Mouse (Mus musculus): Measurements from ENCODE around the gene Gpr141.
A peak's percentile ranks its signal among the peaks of the same experiment; 100 is the strongest.
"Not testable (repeated sequence)": the region's sequence is repeated elsewhere in the genome, so short reads cannot be mapped to it uniquely, and the experiment has no call there.

The Gpr141 gene

GRCm38 (mm10) chr13:19824071-19824470 is at the start of gene Gpr141:
Gene Gpr141, minus strand, starts transcription at chr13:19824257.
- DNase-seq (ENCODE audit: extremely low read depth, low read depth, low spot score): no peak

DNA sequence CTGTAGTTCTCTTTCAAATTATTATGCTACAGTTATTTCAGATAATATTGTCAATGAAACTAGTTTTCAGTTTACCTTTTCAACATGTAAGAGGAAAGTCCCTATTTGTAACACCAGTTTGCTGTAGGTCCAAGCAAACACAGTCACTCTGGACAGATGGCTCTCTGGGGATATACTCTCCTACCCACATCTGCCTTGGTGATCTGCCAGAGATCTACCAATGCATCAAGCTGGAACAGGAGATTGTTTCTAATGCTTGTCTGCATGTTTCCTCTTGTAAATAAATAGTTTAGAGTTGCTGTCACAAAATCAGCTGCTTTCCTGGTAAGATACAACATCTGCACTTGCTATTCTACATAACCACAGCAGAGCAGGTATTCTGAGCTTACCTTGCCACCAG is 40.2 kb upstream of the Gpr141 start:
- no peak for DNase-seq (ENCODE audit: extremely low read depth, low read depth, low spot score)

DNA sequence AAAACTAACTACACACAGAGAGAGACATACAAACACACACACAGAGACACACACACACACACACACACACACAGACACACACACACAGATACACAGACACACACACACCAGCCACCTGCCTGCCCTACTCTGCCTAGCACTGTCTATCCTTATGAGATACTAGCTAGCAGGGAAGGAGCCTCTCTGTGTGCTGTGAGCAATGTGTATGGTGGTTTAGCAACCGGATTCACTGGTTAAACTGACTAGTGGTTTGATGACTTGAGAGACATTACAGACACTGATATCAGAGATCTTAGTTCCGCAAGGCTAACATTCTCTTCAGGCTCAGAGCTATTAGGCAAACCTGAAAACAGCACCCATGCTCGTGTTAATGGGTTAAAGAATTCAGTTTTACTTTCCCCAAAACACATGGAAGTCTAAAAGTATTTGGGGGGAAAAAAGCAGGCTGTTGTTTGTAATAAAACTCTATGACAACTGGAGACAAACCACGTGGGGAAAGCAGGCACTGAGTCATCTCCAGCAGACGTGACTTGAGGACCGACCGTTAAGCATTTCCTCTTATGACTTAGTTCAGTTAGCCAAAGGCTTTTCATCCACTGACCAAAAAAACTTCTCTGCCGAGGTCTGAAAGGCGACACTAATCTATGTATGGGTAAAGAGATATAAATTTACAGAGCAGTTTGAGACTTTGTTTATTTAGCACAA is 30.7 kb upstream of the Gpr141 start:
- DNase-seq (ENCODE audit: extremely low read depth, low read depth, low spot score): no peak

- DNase-seq (ENCODE audit: extremely low read depth, low read depth, low spot score): no peak
Observed at GRCm38 (mm10) chr13:19854049-19854448, 30.0 kb upstream of the Gpr141 start.

- no peak for DNase-seq (ENCODE audit: extremely low read depth, low read depth, low spot score)
Observed at GRCm38 (mm10) chr13:19843448-19843847, 19.4 kb upstream of the Gpr141 start.

DNA sequence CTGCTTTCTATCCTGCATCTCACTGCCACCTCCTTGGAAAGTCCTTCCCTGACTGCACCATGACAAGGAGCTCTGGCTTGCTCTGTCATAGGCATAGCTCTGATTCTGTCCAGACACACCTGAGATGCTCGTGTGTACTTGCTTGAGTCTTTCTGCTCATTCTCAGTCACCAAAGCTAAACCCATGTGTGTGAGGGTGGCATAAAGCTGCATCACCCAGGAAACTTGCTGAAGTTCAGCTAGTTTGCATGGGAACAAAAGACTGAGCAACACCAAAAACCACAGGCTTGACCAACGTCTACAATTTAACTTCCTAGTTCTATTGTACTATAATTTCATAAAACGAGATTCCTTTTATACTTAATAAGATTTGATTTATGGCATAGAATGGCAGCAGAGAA is 18.6 kb upstream of the Gpr141 start:
- no peak for DNase-seq (ENCODE audit: extremely low read depth, low read depth, low spot score)

- no peak for DNase-seq (ENCODE audit: extremely low read depth, low read depth, low spot score)
Observed at GRCm38 (mm10) chr13:19841615-19842014, 17.6 kb upstream of the Gpr141 start.

DNA sequence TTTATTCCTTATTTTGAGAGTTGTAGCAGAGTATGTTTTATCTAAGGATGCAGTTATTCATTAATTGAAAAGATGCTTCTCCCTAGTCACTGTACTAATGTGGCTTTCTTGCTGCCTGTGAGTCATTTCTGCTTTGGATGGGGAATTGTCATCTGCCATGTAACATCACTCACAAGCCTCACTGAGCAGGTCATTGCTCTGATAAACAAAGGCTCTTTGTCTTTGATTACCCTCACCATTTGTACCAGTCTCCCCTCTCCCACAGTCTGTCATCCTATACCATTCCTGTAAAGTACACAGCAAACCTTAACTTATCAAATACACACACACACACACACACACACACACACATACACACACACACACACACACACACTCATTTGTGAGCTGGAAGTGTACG is 16.1 kb upstream of the Gpr141 start:
- no peak for DNase-seq (ENCODE audit: extremely low read depth, low read depth, low spot score)

- DNase-seq (ENCODE audit: extremely low read depth, low read depth, low spot score): no peak
Observed at GRCm38 (mm10) chr13:19830560-19830959, 6.5 kb upstream of the Gpr141 start.

DNA sequence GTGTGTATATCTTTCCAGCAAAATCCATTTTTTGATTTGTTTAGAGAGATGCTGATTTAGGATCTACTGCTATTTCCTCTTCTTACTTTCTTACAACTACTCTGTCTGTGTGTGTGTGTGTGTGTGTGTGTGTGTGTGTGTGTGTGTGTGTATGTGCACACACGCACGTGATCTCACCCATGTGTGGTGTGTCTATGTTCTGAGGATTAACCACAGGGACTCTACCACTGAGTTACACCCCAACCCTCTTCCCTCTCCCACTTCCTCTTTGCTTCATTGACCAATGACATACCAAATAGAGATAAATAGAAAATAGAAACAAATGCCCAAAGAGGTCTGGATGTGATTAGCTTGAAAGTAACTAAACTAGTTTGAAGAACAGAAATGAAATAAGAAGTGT is 4.0 kb upstream of the Gpr141 start:
- DNase-seq (ENCODE audit: extremely low read depth, low read depth, low spot score): no peak

DNA sequence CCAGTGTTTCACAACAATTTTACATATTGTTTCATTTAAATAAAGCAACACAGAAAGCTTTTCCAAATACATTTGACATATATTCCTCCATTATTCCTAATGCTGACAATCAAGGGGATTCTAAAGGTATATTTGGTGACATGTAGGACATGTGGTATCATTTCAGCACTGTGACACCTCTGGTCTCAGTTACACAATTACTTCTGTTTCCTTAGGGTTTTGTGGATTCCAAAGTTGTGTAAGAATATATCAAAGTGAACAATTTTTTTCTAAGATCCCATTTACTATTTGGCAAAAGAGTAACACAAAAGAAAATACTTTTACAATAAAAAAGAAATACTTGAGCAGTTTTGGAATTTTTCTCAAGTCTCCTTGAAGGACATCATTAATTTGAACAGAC is 2.4 kb downstream of the Gpr141 start:
- DNase-seq (ENCODE audit: extremely low read depth, low read depth, low spot score): no peak

GRCm38 (mm10) chr13:19819926-19820325 is 4.1 kb downstream of the Gpr141 start:
- DNase-seq (ENCODE audit: extremely low read depth, low read depth, low spot score): no peak

GRCm38 (mm10) chr13:19819243-19819642 is 4.8 kb downstream of the Gpr141 start:
- DNase-seq (ENCODE audit: extremely low read depth, low read depth, low spot score): no peak

DNA sequence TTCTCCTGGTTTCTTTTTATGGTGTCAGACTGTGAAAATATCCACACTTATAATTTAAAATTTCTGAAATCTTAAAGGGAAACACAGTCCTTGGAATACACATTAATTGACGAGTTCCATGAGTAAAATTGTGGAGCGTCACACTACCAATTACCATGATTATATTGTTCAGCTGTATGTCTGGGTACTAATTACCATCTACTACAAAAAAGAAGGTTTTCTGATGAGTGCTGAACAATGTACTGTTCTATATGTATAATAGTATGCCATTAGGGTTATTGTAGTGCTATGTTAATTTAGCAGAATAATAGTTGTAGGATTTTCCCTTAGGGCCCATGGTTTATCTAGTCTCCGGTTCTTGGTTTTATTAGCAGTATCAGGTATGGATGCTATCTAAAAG is 29.1 kb downstream of the Gpr141 start:
- no peak for DNase-seq (ENCODE audit: extremely low read depth, low read depth, low spot score)

GRCm38 (mm10) chr13:19794486-19794885 is 29.6 kb downstream of the Gpr141 start:
- DNase-seq (ENCODE audit: extremely low read depth, low read depth, low spot score): no peak

DNA sequence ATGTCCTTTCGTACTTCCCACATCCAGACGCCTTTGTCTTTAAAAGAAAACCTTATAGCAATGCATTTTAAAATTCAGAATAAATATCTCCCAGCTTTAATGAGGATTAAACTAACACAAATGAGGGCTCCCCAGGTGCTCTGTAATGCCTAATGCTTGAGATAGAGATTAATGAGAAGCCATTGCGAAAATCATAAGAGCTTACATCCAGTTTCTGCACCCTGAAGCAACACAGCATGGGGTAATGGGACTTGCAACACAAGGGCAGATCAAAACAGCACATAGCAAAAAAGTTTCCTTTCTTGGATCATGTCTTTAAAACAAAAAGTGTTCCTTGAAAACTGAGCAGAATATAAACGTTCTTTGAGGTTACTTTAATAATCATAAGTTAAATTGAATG is 30.3 kb downstream of the Gpr141 start:
- DNase-seq (ENCODE audit: extremely low read depth, low read depth, low spot score): peak; percentile 56

GRCm38 (mm10) chr13:19787946-19788345 is 36.1 kb downstream of the Gpr141 start:
- not testable (repeated sequence) for DNase-seq (ENCODE audit: extremely low read depth, low read depth, low spot score)

DNA sequence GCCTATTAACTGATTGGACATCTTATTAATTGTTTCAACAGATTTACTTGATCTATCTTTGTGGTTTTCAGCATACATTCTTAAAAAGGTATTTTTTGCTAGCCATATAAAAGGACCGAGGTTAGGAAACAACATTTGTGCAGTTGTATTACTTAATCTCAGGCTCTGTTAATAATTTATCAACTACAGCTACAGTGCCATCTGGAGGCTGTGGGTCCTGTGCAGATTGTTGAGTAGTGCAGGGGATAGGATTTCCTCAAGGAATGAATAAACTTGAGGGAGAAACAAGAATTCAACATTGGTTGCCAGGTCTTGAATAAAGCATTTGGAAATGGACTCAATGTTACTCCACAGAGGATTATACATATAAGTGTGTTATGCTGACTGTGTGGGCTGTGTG is 53.9 kb downstream of the Gpr141 start:
- no peak for DNase-seq (ENCODE audit: extremely low read depth, low read depth, low spot score)

DNA sequence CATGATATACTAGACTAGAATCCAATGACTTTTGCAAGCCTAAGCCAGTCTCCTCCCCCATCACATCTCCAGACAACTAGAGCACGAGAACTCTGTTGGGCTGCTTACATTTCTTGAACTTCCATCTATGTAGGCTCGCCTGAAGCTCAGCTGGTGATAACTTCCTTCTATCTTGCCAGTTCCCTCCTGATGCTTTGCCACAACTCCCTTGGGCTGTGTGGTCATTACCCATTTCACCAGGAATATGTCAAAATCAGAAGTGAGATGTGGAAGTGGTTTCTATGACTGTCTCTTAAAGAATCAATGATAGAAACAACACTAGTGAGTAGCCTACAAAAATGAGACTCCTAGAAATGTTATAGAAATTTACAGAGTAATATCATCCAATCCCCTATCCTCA is 56.9 kb downstream of the Gpr141 start:
- DNase-seq (ENCODE audit: extremely low read depth, low read depth, low spot score): no peak

GRCm38 (mm10) chr13:19764276-19764675 is 59.8 kb downstream of the Gpr141 start:
- DNase-seq (ENCODE audit: extremely low read depth, low read depth, low spot score): no peak

GRCm38 (mm10) chr13:19763211-19763610 is 60.8 kb downstream of the Gpr141 start:
- no peak for DNase-seq (ENCODE audit: extremely low read depth, low read depth, low spot score)

DNA sequence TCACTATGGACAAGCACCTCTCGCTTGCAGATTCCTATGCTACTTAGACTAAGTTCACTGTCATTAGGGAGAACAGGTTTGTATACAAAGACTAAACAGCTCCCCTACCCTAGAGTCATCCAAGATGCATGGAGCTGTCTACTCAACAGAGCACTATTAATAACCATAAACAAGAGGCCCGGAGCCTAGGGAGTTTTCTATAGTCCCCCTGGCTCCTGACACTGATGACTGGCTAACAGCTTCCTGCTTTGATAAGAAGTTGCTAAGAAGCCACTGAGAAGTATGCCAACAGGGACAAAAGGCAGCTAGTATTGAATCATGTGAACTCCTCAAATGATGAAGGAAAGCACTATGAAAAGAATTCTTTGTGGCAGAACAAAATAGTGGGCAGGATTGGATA is 78.3 kb downstream of the Gpr141 start:
- no peak for DNase-seq (ENCODE audit: extremely low read depth, low read depth, low spot score)

DNA sequence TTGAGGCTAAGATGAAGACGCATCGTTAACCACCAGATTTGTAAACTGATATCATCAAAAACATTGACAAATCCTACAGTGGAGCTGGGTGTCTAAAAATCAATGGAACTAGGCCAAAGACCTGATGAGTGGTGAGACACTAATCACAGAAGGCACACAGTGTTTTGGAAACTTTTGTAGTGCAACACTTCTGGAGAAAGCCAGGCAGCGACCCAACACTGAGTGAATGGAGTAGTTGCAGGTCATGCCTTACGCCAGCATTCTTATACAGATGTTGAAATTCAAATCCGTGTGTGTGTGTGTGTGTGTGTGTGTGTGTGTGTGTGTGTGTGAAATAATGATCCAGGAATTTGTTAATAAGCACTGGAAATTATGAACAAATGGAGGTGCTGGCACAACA is 79.5 kb downstream of the Gpr141 start:
- peak; percentile 36 for DNase-seq (ENCODE audit: extremely low read depth, low read depth, low spot score)

Measured in fat pad, adult 2 months (tissue).